Mouse (Mus musculus) myocyte (in vitro differentiated cells): ENCODE measurements at regions not wholly inside any gene's neighbourhood (a gene's known extent, or its start where the extent isn't known, plus 50 kb on each side); places are given as distances from the start of the nearest gene placed in this dataset.

ENCODE experiments used
- CEBPB ChIP-seq: IDR thresholded peaks from 2 replicates; pipeline ENCODE4 v1.6.1; 2011; ENCODE audit warnings: mild to moderate bottlenecking, moderate library complexity; ENCODE audit not compliant: poor library complexity, insufficient read depth, severe bottlenecking
- E2F4 ChIP-seq: IDR thresholded peaks from one replicate; pipeline ENCODE4 v1.6.1; 2011; ENCODE audit warnings: mild to moderate bottlenecking, control low read depth, moderate library complexity; ENCODE audit not compliant: insufficient read depth
- MAX ChIP-seq: IDR thresholded peaks from one replicate; pipeline ENCODE4 v1.6.1; 2011; ENCODE audit warnings: low read depth, mild to moderate bottlenecking, control low read depth
- MYOG ChIP-seq, 3 experiments: IDR thresholded peaks; one replicate each; pipeline ENCODE4 v1.6.1; 2011; ENCODE audit warnings: control low read depth in 2 of 3, low read depth in 2 of 3, mild to moderate bottlenecking in 2 of 3; ENCODE audit not compliant: insufficient read length in 2 of 3, control insufficient read depth in 1 of 3, insufficient read depth in 1 of 3
- POLR2A ChIP-seq: IDR thresholded peaks from one replicate; pipeline ENCODE4 v1.6.1; 2011; ENCODE audit warnings: low read depth, mild to moderate bottlenecking, control low read depth, moderate library complexity; ENCODE audit not compliant: insufficient read length

- TF ChIP-seq MAX (no peak), CEBPB (no peak), E2F4 (no peak), POLR2A (no peak), MYOG (IDR thresholded peaks at IDR 0.05; ENCODE audit: control insufficient read depth in 1 of 3, insufficient read depth in 1 of 3, insufficient read length in 2 of 3, low read depth in 2 of 3) (no peak)
Observed at GRCm38 (mm10) chr14:105432670-105433069, 174.3 kb downstream of the Ndfip2 start.
